Mouse (Mus musculus) left cerebral cortex, postnatal 4 days (tissue): ENCODE data around the gene Slc38a8. TPM values are rescaled to one million over a fixed set of nuclear protein-coding genes. Genes with fewer than 3 reads are reported as not detected.
A peak's percentile ranks its signal among the peaks of the same experiment; 100 is the strongest.

Experiments used
- DNase-seq: peaks from one replicate; pipeline ENCODE4 v3.0.0-alpha.2; 2022
- intact Hi-C: fragments of 180-260 bp; cut with DNase I; formaldehyde crosslinking; loops from one replicate; pipeline ENCODE4 v1.15.1; 2025
- total RNA-seq, 2 experiments: library from RNA; stranded (reverse); gene quantifications; 2 replicates each; pipeline ENCODE4 v1.2.3; 2021

Gene Slc38a8
- total RNA-seq, 2 experiments from 2014 or later: not detected

DNA sequence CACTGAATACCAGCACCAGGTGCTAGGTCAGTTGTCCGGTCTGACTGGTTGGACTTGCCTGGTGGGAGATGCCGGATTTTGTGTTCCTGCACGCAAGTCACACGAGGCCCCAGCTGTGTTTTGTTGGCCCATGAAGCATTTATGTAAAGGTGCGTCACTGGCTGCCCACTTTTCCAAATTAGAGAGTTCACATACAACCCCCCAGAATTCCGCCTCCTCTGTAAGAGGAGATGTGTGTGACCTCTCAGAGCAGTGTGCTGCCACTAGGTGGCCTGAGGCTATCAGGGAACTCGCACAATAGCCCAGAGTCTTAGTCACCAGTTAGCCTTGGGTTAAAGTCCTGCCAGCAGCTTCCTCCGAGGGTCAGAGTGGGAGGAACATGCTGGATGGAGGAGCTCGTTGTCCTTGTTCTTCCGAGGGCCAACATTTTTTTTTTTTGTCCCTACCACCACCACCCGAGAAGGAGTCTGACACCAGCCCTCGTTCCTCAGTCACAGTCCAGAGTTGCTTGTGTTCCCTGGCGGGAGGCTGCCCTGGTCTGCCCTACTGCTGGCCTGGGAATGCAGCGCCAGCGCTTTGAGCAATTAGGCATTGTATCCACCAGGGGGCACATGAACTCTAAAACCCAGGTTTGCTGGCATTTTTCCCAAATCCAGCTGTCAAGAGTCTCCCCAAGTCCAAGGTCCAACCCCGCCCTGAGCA is 61.1 kb downstream of the Slc38a8 start:
- peak; percentile 59 for DNase-seq
- intact Hi-C loops: loop anchor here (5.0 to 10.0 kb wide), 2 partner anchors 164 to 237 kb away; partner anchors contain the start of gene Taf1c

DNA sequence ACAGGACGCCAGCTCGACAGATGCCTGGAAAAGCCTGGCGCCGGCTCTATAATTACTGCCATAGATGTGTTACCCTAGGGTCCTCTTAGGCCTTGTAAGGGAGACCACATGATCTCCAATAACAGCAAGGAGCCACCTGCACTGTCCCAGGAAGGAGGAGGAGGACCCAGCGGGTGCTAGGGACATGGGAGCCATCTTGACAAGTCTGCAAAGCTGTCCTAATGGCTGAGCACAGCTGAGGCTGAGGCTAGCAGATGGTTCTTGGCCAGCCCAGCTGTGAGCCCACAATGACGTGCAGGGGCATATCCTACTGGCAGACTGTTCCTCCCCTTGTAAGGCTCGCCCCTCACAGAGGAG is 61.6 kb downstream of the Slc38a8 start:
- intact Hi-C loops: loop anchor here (5.0 to 10.0 kb wide), 3 partner anchors 165 to 335 kb away; partner anchors contain the start of genes Taf1c and Tldc1
- peak; percentile 37 for DNase-seq

DNA sequence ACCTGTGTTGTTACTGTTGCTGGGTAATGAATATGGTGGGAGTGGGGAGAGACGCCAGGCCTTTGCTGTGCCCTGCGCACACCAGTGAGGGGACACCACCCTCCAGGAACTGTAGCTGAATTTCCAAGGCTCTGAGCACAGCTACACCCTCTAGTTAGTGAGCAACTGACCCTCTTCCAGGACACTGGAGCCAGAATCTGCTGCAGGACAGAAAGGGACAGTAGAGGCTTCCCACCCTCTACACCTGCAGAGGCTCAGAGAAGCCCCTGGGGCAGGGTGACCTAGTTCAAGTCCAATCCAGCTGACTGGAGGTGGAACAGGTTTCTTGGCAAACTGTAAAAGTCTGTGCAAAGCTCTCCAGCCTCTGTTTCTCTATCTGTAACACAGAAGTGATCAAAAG is 62.1 kb downstream of the Slc38a8 start:
- intact Hi-C loops: loop anchor here (10.0 kb wide), 1 partner anchor 335 kb away; the partner anchor contains the start of gene Tldc1
- no peak for DNase-seq

DNA sequence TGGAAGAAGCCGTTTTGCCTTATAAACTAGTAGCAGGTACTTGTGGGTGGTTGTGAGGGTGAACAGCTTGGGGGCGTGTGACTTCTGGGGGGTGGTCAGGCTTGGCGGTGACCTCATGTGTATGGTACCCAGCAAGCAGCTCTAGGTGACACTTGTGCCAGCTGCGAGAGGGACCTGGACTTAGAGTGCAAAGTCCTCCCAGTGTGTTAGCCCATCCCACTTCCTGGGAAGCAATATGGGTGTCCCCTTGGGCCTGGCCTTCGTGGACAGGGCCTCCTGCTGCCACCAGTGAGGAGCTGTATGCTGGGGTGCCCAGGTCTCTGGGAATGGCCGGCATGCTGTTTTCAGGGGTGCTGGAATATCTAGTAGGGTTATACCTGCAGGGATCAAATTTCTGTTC is 62.6 kb downstream of the Slc38a8 start:
- intact Hi-C loops: loop anchor here (10.0 kb wide), 1 partner anchor 336 kb away; the partner anchor contains the start of gene Tldc1
- DNase-seq: no peak

DNA sequence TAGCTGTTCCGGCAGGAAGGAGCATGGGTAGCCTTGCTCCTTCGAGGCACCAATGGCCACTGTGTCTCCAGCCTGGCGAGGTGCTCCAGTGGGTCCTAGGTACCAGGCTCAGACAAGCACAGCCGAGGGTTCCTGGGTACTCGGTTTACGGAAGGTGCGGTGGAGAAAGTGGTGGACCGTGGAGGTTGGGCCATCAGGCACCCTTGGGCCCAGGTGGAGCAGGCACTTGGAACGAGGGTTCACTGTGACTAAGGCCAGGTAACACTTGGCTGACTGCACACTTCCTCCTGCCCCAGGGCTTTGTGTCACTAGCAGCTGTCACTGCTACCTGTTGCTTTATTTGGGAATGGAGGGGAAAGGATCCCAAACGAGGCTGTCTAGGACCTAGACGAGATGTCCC is 64.0 kb downstream of the Slc38a8 start:
- intact Hi-C loops: loop anchor here (10.0 kb wide), 1 partner anchor 337 kb away; the partner anchor contains the start of gene Tldc1
- DNase-seq: no peak

DNA sequence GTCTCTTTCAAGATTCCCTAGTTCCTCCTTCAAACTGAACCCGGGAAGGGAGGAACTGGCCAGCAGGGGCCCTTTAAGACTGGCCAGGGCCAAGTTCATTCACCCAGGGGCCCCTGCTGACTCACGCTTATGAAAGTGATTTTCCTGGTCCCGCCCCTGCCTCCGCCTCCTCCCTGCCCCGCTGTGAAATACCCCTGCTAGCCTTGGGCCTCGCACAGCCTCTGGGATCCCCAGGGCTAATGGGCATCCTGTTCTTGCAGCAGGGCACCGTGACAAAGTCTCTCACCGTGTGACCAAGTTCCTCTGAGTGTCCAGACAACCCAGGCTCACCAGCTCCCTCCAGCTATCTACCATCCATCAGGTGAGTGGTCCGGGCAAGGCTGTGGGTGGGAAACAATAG is 64.6 kb downstream of the Slc38a8 start:
- intact Hi-C loops: loop anchor here (10.0 kb wide), 1 partner anchor 338 kb away; the partner anchor contains the start of gene Tldc1
- DNase-seq: no peak

DNA sequence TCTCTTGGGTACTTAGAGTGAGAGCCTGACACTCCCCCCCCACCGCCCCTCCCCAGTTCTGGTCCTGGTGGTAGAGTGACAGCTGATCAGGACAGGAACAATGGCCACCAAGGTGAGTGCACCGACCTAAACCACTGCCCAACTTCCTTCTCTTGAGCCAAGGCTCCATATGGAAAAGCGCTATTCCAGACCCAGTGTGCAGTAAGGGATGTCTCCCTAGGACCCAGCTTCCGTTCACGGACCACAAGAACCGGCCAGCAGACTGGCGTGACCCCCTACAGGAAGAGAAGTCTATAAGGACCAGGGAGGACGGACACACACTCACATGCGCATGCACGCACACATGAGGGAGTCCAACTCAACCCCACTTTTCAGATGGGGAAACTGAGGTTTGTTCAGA is 65.2 kb downstream of the Slc38a8 start:
- no peak for DNase-seq
- intact Hi-C loops: loop anchor here (10.0 kb wide), 1 partner anchor 338 kb away; the partner anchor contains the start of gene Tldc1

DNA sequence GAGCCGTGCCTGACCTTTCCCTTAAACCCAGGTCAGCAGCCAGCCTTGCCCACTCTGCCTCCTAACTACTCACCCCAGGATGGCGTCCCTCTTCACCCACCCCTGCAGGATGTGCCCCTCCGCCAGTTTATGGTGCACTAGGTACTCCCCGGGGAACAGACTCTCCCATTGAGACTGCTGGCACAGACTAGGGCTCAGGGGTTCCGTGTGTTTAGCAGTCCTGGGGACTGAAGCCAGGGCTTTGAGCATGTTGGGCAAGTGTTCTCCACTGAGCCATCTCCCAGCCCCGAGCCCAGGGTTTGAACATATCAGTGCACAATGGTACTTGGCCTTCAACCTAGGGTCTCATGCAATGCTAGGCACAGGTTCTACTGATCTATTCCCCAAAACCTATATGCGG is 66.0 kb downstream of the Slc38a8 start:
- intact Hi-C loops: loop anchor here (10.0 kb wide), 1 partner anchor 339 kb away; the partner anchor contains the start of gene Tldc1
- DNase-seq: no peak

DNA sequence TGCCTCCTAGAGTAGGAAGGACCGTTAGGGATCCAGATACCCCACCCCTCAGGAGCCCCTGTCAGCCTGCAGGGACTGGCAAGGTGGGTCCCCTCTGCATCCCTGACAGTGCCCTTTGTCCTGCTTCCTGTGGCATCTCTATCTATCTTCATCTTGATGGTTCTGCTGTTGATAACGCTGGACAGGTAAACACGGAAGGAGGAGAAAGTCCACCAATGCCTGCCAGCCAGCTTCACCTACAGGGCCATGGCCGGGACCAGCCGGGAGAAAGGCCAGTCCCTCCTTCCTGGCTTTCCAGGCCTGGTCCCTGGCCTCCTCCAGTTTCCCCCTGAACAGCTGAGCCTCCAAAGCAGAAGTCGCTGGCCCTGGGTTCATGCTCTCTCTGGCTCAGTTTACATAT is 66.9 kb downstream of the Slc38a8 start:
- DNase-seq: no peak
- intact Hi-C loops: loop anchor here (10.0 kb wide), 1 partner anchor 340 kb away; the partner anchor contains the start of gene Tldc1

DNA sequence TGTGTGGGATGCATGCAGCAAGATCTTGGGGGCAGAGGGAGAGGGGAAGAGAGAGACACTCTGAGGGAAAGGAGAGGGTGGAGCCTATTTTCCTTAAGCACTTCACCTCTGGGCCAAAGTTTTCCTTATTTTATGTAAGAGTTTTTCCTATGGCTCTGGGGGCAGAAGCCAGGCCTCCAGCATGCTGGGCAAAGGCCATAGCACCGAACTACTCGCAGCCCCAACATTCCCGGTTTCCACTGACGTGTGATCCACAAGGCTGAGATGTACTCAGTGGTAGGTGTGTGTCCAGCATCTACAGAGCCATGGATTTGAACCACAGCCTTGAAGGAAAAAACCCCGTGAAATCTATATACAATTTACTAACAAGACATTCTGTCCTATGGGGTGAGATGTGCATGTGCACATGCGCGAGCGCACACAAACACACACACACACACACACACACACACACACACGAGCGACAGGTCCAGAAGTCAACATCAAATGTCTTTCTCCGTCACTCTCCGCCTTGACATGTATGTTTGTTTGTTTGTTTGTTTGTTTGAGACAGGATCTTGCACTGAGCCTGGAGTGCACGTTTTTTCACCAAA is 67.8 kb downstream of the Slc38a8 start, which contains the start of gene Osgin1:
TSS of gene Osgin1 (plus strand) at position 543 of the 593 bp plus-strand sequence.
- no peak for DNase-seq
- intact Hi-C loops: loop anchor here (10.0 kb wide), 1 partner anchor 341 kb away; the partner anchor contains the start of gene Tldc1

DNA sequence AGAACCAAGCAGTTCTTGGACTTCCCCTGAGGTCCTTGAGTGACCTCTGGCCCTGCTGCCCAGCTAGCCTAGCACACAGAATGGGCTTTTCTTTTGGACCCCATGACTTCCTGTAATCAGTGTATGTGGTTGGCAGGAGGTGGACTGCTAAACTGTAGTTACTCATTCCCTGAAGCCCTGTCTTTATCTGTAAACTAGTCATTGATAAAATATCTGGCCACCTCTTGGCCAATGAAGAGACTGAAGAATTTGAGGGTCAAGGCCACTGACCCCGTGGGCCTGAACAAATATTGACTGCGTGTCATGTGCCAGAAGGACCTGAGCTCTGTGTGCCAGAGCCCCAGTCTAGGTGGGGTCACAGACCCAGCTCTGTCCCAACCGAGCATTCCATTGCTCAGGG is 69.1 kb downstream of the Slc38a8 start:
- intact Hi-C loops: loop anchor here (10.0 kb wide), 1 partner anchor 342 kb away; the partner anchor contains the start of gene Tldc1
- DNase-seq: no peak

DNA sequence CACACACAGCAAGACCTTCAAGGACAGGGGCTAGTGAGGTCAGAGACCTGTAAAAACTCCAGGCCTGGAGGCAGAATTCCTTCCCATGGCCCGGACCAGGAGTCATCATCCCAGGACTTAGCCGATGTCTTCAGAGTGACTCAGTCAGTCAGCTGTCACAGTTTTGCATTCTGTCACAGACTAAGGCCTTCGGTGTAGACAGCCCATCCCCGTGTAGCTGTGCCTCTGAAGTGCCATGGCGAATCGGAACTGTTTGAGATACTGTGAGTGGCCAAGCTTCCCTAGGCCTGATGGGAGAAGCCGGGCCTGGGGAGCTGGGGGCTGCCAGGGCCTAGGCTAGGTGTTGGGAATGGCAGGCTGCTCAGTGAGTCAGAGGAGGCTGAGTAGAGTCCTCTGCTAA is 70.8 kb downstream of the Slc38a8 start:
- intact Hi-C loops: loop anchor here (10.0 kb wide), 1 partner anchor 344 kb away; the partner anchor contains the start of gene Tldc1
- DNase-seq: no peak

DNA sequence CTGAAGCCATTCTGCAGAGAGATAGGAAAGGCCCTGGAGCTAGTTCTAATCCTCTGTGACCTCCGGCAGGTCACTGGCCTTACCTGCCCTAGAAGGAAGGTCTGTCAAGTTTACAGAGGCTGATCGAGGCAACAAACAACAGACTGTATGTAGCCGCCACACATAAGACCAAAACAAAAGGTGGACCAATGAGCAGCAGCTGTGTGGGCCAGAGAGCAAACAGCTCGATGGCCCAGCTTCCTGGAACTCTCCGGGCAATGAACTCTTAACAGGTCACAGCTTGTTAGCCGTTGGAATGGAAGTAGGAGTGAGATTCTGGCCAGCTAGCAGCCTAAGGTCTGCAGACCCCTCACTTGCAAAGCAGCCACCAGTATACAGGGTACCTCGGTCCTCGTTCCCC is 71.2 kb downstream of the Slc38a8 start:
- DNase-seq: no peak
- intact Hi-C loops: loop anchor here (10.0 kb wide), 1 partner anchor 345 kb away; the partner anchor contains the start of gene Tldc1

Other genes starting within 250 kb of the Slc38a8 start
- gene Hsbp1, start 157.2 kb downstream of the Slc38a8 start, total RNA-seq: 100 to 1,000 TPM; 443 to 507 TPM
- 10 to 100 TPM; 19.3 to 21.5 TPM for gene Mlycd, start 106.8 kb downstream of the Slc38a8 start, total RNA-seq
- gene Osgin1, start 67.6 kb downstream of the Slc38a8 start, total RNA-seq: under 1 TPM in 1 of 2 experiments, not detected in 1; 0.30 TPM
- gene Necab2, start 55.0 kb downstream of the Slc38a8 start, total RNA-seq: 10 to 100 TPM; 35.9 to 48.5 TPM
- 10 to 100 TPM; 68.7 to 72.1 TPM for gene Mbtps1, start 57.0 kb upstream of the Slc38a8 start, total RNA-seq
- gene Hsdl1, start 73.5 kb upstream of the Slc38a8 start, total RNA-seq: 100 to 1,000 TPM; 103 to 107 TPM
- gene Dnaaf1, start 73.5 kb upstream of the Slc38a8 start, total RNA-seq: under 1 TPM; 0.26 to 0.52 TPM
- gene Taf1c, start 103.5 kb upstream of the Slc38a8 start, total RNA-seq: 10 to 100 TPM; 15.8 to 15.9 TPM
- under 1 TPM in 1 of 2 experiments, not detected in 1; 0.42 TPM for gene Adad2, start 111.0 kb upstream of the Slc38a8 start, total RNA-seq
- gene Kcng4, start 134.0 kb upstream of the Slc38a8 start, total RNA-seq: not detected
- 1 to 10 TPM; 3.6 to 4.9 TPM for gene Wfdc1, start 164.7 kb upstream of the Slc38a8 start, total RNA-seq
- under 1 TPM; 0.14 to 0.16 TPM for gene Atp2c2, start 198.3 kb upstream of the Slc38a8 start, total RNA-seq